Mouse (Mus musculus) liver, adult 2 months (tissue): Measurements from ENCODE around the gene Atp7b. TPM values are rescaled to one million over a fixed set of nuclear protein-coding genes. Genes with fewer than 3 reads are reported as not detected.

Experiments used
- DNase-seq: peaks from one replicate; pipeline ENCODE4 v3.0.0-alpha.2; 2011; ENCODE audit warnings: low read depth, low spot score; ENCODE audit errors: extremely low read depth
- H3K27ac ChIP-seq: fragments of 200-500 bp; replicated peaks from 2 replicates; pipeline ENCODE4 v1.5.1; 2012; ENCODE audit warnings: low read depth, mild to moderate bottlenecking, control low read depth, inconsistent platforms, low read length; ENCODE audit not compliant: insufficient read depth
- H3K27me3 ChIP-seq: fragments of 200-500 bp; 2 replicates; pipeline ENCODE4 v1.6.1; 2012; ENCODE audit warnings: mild to moderate bottlenecking, moderate library complexity, low read length, inconsistent platforms; ENCODE audit not compliant: control insufficient read depth, insufficient read depth
- H3K36me3 ChIP-seq: fragments of 200-500 bp; 2 replicates; pipeline ENCODE4 v1.6.1; 2012; ENCODE audit warnings: low read length, inconsistent platforms; ENCODE audit not compliant: control insufficient read depth, insufficient read depth
- H3K4me1 ChIP-seq: fragments of 200-500 bp; 2 replicates; pipeline ENCODE4 v1.6.1; 2011; ENCODE audit warnings: low read length; ENCODE audit not compliant: control insufficient read depth, insufficient read depth
- H3K4me3 ChIP-seq: fragments of 200-500 bp; 2 replicates; pipeline ENCODE4 v1.5.1; 2011; ENCODE audit warnings: low read depth, mild to moderate bottlenecking, control low read depth, low read length, moderate library complexity; ENCODE audit not compliant: insufficient read depth
- H3K79me2 ChIP-seq: fragments of 200-500 bp; 2 replicates; pipeline ENCODE4 v1.6.1; 2012; ENCODE audit warnings: inconsistent platforms, mild to moderate bottlenecking, low read length, moderate library complexity; ENCODE audit not compliant: control insufficient read depth, insufficient read depth
- H3K9ac ChIP-seq: fragments of 200-500 bp; 2 replicates; pipeline ENCODE4 v1.6.1; 2012; ENCODE audit warnings: low read depth, mild to moderate bottlenecking, control low read depth, inconsistent platforms, low read length
- CTCF ChIP-seq: fragments of 200-500 bp; IDR thresholded peaks from 2 replicates; pipeline ENCODE4 v1.5.1; 2011; ENCODE audit warnings: low read depth, low read length, control low read depth
- POLR2A ChIP-seq: fragments of 200-500 bp; IDR thresholded peaks from 2 replicates; pipeline ENCODE4 v1.6.1; 2011; ENCODE audit warnings: low read length, control low read depth; ENCODE audit not compliant: insufficient read depth; ENCODE audit errors: extremely low read depth
- WGBS: fragments of 180-500 bp; shearing (Covaris S2); methylation state at CpG from one replicate; pipeline ENCODE4 v1.1.7; 2018; 5-methylcytosine and 5-hydroxymethylcytosine counted together
- polyA plus RNA-seq: library from polyadenylated mRNA; depleted of rRNA; stranded (reverse); fragments of >200 nt; gene quantifications from 2 replicates; pipeline ENCODE4 v1.2.3, GENCODE M21; 2012
- total RNA-seq: library from RNA; depleted of rRNA; stranded (reverse); fragments of >200 nt; gene quantifications from 2 replicates; pipeline ENCODE4 v1.2.3, GENCODE M21; 2014

Gene Atp7b
- total and polyA plus RNA-seq, 2 experiments: 9.8 to 12.5 TPM

DNA sequence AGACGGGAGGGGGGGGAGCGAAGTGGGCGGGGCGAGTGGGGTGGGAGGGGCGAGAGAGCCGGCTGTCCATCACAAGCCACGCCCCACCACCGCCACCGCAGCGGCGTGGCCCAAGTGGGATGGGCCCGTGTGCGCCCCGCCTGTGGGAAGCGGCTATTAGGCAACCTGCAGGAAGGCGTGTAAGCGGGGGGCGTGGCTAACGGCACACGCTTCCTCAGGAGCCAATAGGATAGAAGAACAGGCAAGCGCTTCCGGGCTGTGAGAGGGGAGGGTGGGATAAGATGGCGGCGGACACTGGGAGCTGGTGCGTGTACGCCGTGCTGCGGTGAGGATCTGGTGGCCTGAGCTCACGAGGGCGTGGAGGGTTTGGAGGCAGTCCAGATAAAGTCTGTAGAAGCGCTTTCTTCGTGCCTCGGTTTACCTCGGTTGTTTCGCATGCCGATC is 363 bp upstream of the Atp7b start, which contains the start of gene Alg11:
TSS of gene Alg11 (plus strand) at position 276 of the 444 bp plus-strand sequence.
- H3K4me1 ChIP-seq: peaks cover 12% of the 10 kb centered on the region
- H3K9ac ChIP-seq: peak within 1 kb of the TSS; percentile 76
- H3K27me3 ChIP-seq: no peaks in the 10 kb centered on the region
- peak within 1 kb of the TSS; percentile 92 for H3K27ac ChIP-seq
- peaks cover 23% of the 10 kb centered on the region for H3K36me3 ChIP-seq
- no peak for TF ChIP-seq CTCF
- peak; percentile 93 for TF ChIP-seq POLR2A
- peak within 1 kb of the TSS; percentile 79 for H3K4me3 ChIP-seq
- DNase-seq: peak; percentile 90
- WGBS: under 1% methylated on average over 32 of the region's 36 CpGs
- peaks cover 11% of the 10 kb centered on the region; the same call in 1 of the 2 replicates for H3K79me2 ChIP-seq

DNA sequence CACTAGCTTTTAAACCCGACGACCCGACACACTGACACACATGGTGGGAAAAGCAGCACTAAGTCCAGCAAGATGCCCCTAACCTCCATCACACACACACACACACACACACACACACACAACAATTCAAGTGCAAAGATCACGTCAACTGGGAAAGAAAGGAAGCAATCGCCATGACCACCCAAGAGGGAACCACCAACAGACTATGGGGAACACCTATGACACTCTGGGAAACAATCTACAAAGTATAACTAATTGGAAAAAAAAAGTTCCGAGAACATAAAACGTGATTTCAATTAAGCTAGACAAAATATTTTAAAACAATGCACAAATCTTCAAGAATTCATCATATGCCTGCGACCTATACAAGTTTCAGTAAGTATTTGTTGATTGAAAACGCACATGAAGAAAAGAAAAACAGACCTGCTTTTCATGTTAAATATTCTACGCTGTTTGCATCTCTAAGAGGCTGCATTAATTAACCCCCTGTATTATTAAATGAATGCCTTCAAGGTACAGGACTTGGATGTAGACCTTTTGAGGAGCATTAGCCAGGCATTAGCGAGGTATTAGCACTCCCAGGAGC is 859 bp downstream of the Atp7b start:
- H3K4me1 ChIP-seq: peaks cover 17% of the 10 kb centered on the region
- TF ChIP-seq POLR2A (no peak), CTCF (no peak)
- peak overlapping the region; percentile 73 for H3K9ac ChIP-seq
- 19% methylated on average over 11 of the region's 11 CpGs for WGBS
- H3K36me3 ChIP-seq: peaks cover 12% of the 10 kb centered on the region
- peak overlapping the region; percentile 71 for H3K4me3 ChIP-seq
- DNase-seq: no peak
- peaks cover 9% of the 10 kb centered on the region; the same call in 1 of the 2 replicates for H3K79me2 ChIP-seq
- H3K27ac ChIP-seq: peak overlapping the region; percentile 92
- H3K27me3 ChIP-seq: no peaks in the 10 kb centered on the region

DNA sequence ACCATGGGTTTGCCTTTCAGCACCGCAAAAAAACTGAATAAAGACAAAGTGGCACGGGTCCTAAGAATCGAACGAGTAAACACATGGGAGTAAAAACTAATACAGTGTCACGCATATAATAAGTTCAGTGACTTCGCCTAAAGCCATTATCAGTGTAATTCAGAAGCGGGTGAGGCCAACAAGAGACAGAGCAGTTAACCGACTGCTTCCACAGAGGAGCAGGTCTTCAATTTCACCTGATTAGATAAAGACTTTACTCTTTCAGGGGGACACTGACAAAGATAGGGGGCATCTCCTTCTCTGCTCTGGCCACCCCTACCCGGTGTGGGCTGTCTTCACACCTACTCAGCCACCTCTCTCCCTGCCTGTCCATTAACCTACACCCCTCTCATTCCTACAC is 1.7 kb downstream of the Atp7b start:
- DNase-seq: no peak
- H3K4me3 ChIP-seq: no peak overlapping the region
- H3K36me3 ChIP-seq: peaks cover 8% of the 10 kb centered on the region
- WGBS: 33% methylated on average over 9 of the region's 9 CpGs
- H3K9ac ChIP-seq: 0 out of 2 replicates have a peak overlapping the region, but pooled peaks have one; percentile 6
- no peak for TF ChIP-seq POLR2A
- no peak for TF ChIP-seq CTCF
- peaks cover 22% of the 10 kb centered on the region for H3K4me1 ChIP-seq
- peaks cover 13% of the 10 kb centered on the region for H3K79me2 ChIP-seq
- H3K27ac ChIP-seq: no peak overlapping the region
- H3K27me3 ChIP-seq: no peaks in the 10 kb centered on the region

DNA sequence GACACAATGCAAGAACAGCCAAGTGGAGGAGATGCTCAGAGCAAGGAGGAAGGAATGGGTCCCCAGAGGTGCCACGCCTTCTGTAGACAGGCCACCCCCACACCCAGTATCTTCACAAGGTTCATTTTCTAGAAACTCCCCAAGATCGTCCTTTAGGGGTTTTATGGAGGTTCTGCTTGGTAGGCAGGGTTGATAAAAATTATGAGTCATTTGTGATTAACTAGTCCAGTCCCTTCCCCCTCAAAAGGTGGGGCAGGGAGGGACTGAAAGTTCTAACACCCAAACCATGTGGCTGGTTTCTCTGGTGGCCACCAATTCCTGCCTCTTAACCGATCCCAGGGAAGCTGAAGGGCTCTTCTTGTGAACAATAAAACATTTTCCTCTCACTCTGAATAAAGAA is 3.3 kb downstream of the Atp7b start:
- 86% methylated on average over 3 of the region's 3 CpGs for WGBS
- DNase-seq: no peak
- Histone ChIP-seq H3K4me3 (no peak overlapping the region), H3K27ac (no peak overlapping the region), H3K79me2 (peaks cover 21% of the 10 kb centered on the region), H3K4me1 (peaks cover 22% of the 10 kb centered on the region), H3K9ac (no peak overlapping the region), H3K27me3 (no peaks in the 10 kb centered on the region), H3K36me3 (0 out of 2 replicates have a peak, but pooled peaks cover under 1% of the 10 kb centered on the region)
- TF ChIP-seq CTCF: no peak
- TF ChIP-seq POLR2A: no peak

DNA sequence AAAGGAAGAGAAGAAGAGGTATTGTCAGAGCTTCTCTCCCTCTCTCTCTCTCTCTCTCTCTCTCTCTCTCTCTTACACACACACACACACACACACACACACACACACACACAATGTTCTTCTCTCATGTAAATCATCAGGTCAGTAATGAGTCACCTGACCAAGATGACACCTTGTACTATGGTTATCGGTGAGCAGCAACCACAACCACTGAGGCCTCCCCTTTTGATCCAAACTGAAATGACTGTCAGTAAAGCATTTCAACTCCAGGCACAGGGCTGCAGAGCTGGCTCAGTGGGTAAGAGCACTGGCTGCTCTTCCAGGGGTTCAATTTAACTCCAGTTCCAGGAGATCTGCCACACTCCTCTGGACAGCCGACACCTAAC is 4.6 kb downstream of the Atp7b start:
- Histone ChIP-seq H3K4me3 (no peak overlapping the region), H3K9ac (no peak overlapping the region), H3K27me3 (no peaks in the 10 kb centered on the region), H3K4me1 (peaks cover 20% of the 10 kb centered on the region), H3K27ac (0 out of 2 replicates have a peak overlapping the region, but pooled peaks have one; percentile 15), H3K79me2 (peaks cover 21% of the 10 kb centered on the region), H3K36me3 (no peaks in the 10 kb centered on the region)
- no peak for DNase-seq
- TF ChIP-seq POLR2A: no peak
- no peak for TF ChIP-seq CTCF
- WGBS: 84% methylated on average over 2 of the region's 2 CpGs
